Mouse (Mus musculus) myocyte (in vitro differentiated cells): Measurements from ENCODE around the gene Ugdh.

Experiments
- E2F4 ChIP-seq: IDR thresholded peaks from one replicate; pipeline ENCODE4 v1.6.1; 2011; ENCODE audit warnings: mild to moderate bottlenecking, control low read depth, moderate library complexity; ENCODE audit not compliant: insufficient read depth
- MAX ChIP-seq: IDR thresholded peaks from one replicate; pipeline ENCODE4 v1.6.1; 2011; ENCODE audit warnings: low read depth, mild to moderate bottlenecking, control low read depth
- POLR2A ChIP-seq: IDR thresholded peaks from one replicate; pipeline ENCODE4 v1.6.1; 2011; ENCODE audit warnings: low read depth, mild to moderate bottlenecking, control low read depth, moderate library complexity; ENCODE audit not compliant: insufficient read length
- POLR2AphosphoS2 ChIP-seq: IDR thresholded peaks from one replicate; pipeline ENCODE4 v1.6.1; 2011; ENCODE audit warnings: low read depth, control low read depth; ENCODE audit not compliant: insufficient read length
- SRF ChIP-seq: IDR thresholded peaks from one replicate; pipeline ENCODE4 v1.6.1; 2011; ENCODE audit warnings: low read depth; ENCODE audit not compliant: control insufficient read depth, insufficient read length
- TCF12 ChIP-seq: IDR thresholded peaks from one replicate; pipeline ENCODE4 v1.6.1; 2011; ENCODE audit warnings: mild to moderate bottlenecking, control low read depth; ENCODE audit not compliant: poor library complexity, insufficient read depth, severe bottlenecking

DNA sequence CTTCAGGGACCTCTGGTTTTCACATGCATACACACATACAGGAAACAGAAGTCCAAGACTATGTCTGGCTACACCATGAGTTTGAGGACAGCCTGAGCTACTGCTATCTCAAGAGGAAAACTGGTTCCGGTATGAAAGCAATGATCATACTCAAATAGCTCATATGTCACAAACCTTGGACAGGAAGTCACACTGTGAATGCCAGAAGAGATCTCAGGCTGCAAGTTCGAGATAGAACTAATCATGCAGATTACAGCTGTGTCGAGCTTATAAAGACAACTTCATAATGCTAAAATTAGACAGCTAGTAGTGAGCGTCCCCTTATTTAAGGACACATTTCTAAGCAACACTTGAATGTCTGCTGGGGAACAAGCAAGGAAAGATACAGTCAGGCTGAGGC is 44.8 kb upstream of the Ugdh start:
- no peak for TF ChIP-seq POLR2A
- TF ChIP-seq SRF: no peak
- no peak for TF ChIP-seq E2F4
- no peak for TF ChIP-seq TCF12
- TF ChIP-seq POLR2AphosphoS2: no peak
- no peak for TF ChIP-seq MAX
